Mouse (Mus musculus) intestine, postnatal 0 days (tissue): ENCODE measurements at regions not wholly inside any gene's neighbourhood (a gene's known extent, or its start where the extent isn't known, plus 50 kb on each side); places are given as distances from the start of the nearest gene placed in this dataset.

Experiments
- ATAC-seq: fragments of 200-750 bp; cut with Nextera tagmentation; 2 replicates; pipeline ENCODE4 v1.8.0; 2017; ENCODE audit warnings: mild to moderate bottlenecking, moderate TSS enrichment, moderate library complexity
- H3K27ac ChIP-seq: fragments of 300-500 bp; sonication (generic); 2 replicates; pipeline ENCODE4 v1.5.1; 2014; ENCODE audit warnings: mild to moderate bottlenecking, low read depth, low read length, moderate library complexity
- H3K27me3 ChIP-seq: fragments of 300-500 bp; sonication (generic); replicated peaks from 2 replicates; pipeline ENCODE4 v1.6.1; 2014; ENCODE audit warnings: low read length, mixed read lengths; ENCODE audit not compliant: control insufficient read depth, insufficient read depth
- H3K36me3 ChIP-seq: fragments of 300-500 bp; sonication (generic); 2 replicates; pipeline ENCODE4 v1.6.1; 2014; ENCODE audit warnings: mild to moderate bottlenecking, moderate library complexity; ENCODE audit not compliant: control insufficient read depth, insufficient read depth
- H3K4me1 ChIP-seq: fragments of 300-500 bp; sonication (generic); replicated peaks from 2 replicates; pipeline ENCODE4 v1.6.1; 2014; ENCODE audit warnings: antibody characterized with exemption, low read length, mixed read lengths; ENCODE audit not compliant: control insufficient read depth, insufficient read depth
- H3K4me2 ChIP-seq: fragments of 300-500 bp; sonication (generic); replicated peaks from 2 replicates; pipeline ENCODE4 v1.6.1; 2014; ENCODE audit warnings: low read depth, mild to moderate bottlenecking, moderate library complexity
- H3K4me3 ChIP-seq: fragments of 300-500 bp; sonication (generic); 2 replicates; pipeline ENCODE4 v1.5.1; 2014; ENCODE audit warnings: low read depth, low read length
- H3K9ac ChIP-seq: fragments of 300-500 bp; sonication (generic); 2 replicates; pipeline ENCODE4 v1.6.1; 2014; ENCODE audit warnings: mild to moderate bottlenecking, low read depth, low read length
- H3K9me3 ChIP-seq: fragments of 300-500 bp; sonication (generic); 2 replicates; pipeline ENCODE4 v1.6.1; 2016; ENCODE audit warnings: mixed run types; ENCODE audit not compliant: control insufficient read depth
- CTCF ChIP-seq: sonication (generic); IDR thresholded peaks from 2 replicates; pipeline ENCODE4 v1.5.1; 2016; ENCODE audit warnings: low read depth, mild to moderate bottlenecking, control low read depth, antibody characterized with exemption, moderate library complexity
- WGBS: fragments of 180-500 bp; shearing (Covaris S2); extraction: QIAGEN DNeasy Blood & Tissue Kit; methylation state at CpG from one replicate; pipeline ENCODE4 v1.1.7; 2014; 5-methylcytosine and 5-hydroxymethylcytosine counted together

DNA sequence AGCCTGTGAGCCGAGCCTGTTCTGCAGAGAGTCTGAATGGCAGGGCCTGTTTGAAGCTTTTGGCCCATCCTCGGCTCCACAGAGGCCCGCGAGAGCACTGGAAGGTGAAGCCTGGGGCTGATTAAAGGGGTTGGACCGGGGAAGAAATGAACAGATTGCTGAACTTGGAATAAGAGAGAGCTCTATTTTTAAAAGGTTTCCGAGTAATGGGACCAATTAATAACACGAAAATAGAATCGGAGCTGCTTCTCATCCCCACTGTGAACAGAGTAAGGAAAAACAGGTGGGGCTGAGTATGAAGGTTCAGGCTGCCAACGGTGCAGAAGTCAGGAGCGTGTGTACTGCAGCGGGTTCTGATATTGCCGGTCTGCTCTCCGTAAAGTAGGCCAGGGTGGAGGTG is 313.2 kb downstream of the Rwdd3 start:
- Histone ChIP-seq H3K27me3 (no peaks in the 10 kb centered on the region), H3K4me3 (no peak overlapping the region), H3K9ac (no peak overlapping the region), H3K4me1 (no peaks in the 10 kb centered on the region), H3K27ac (no peak overlapping the region), H3K9me3 (no peaks in the 10 kb centered on the region), H3K36me3 (no peaks in the 10 kb centered on the region), H3K4me2 (no peak overlapping the region)
- ATAC-seq = no peak
- WGBS = 72% methylated on average over 13 of the region's 13 CpGs
- no peak for TF ChIP-seq CTCF

- H3K27me3 ChIP-seq = no peaks in the 10 kb centered on the region
- no peak overlapping the region for H3K9ac ChIP-seq
- WGBS = 72% methylated on average over 3 of the region's 3 CpGs
- no peak overlapping the region for H3K4me3 ChIP-seq
- H3K4me2 ChIP-seq = no peak overlapping the region
- no peak for TF ChIP-seq CTCF
- H3K4me1 ChIP-seq = no peaks in the 10 kb centered on the region
- no peaks in the 10 kb centered on the region for H3K9me3 ChIP-seq
- no peak for ATAC-seq
- no peaks in the 10 kb centered on the region for H3K36me3 ChIP-seq
- H3K27ac ChIP-seq = no peak overlapping the region
These were observed 317.2 kb downstream of the Rwdd3 start for GRCm38 (mm10) chr3:120854322-120854721.

DNA sequence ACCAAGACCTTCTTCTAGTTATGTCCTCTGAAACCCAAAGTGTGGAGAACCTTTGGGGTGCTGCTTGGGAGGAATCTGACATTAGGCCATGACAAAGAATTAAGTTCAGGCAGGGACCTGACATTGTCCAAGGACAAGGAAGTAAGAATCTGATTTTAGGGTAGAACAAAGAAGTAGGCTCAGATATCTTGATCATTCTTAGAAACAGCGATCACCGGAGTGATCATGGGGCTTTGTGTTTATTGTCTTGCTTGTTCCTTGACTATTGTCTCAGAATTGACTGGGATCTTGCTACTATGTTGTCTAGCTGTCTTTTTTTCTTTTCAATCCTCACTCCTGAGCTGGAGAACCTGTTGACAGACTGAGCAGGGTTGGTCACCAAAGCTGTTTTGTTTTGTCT is 327.9 kb downstream of the Rwdd3 start:
- 86% methylated on average over 2 of the region's 2 CpGs for WGBS
- no peak for TF ChIP-seq CTCF

DNA sequence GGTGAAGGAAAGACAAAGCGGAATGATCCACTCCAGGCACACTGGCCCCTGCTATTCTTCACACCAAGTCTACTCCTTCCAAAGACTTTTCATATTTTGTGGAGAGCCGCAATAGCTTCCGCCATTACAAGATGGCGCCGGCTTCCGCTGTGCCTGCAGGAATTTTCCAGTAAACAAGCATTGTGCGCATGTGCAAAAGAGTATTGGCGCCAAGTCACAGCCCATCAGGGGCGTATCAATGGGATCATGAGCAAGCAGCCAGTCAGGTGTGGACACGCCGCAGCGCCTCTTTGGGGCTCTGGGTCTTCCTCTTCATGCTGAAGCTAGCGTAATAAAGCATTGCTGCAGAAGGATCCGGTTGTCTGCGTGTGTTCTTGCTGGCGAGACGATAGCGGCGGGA is 348.0 kb downstream of the Rwdd3 start:
- Histone ChIP-seq H3K27ac (no peak overlapping the region), H3K9ac (no peak overlapping the region), H3K9me3 (no peaks in the 10 kb centered on the region), H3K36me3 (no peaks in the 10 kb centered on the region), H3K4me2 (no peak overlapping the region), H3K27me3 (no peaks in the 10 kb centered on the region), H3K4me3 (no peak overlapping the region), H3K4me1 (no peaks in the 10 kb centered on the region)
- no peak for TF ChIP-seq CTCF
- 91% methylated on average over 19 of the region's 19 CpGs for WGBS
- no peak for ATAC-seq

More for the DNA sequence above, 327.9 kb downstream of the Rwdd3 start:
- no peak for ATAC-seq
- Histone ChIP-seq H3K9ac (no peak overlapping the region), H3K27me3 (no peaks in the 10 kb centered on the region), H3K4me2 (no peak overlapping the region), H3K27ac (no peak overlapping the region), H3K4me3 (no peak overlapping the region), H3K36me3 (no peaks in the 10 kb centered on the region), H3K9me3 (no peaks in the 10 kb centered on the region), H3K4me1 (no peaks in the 10 kb centered on the region)

GRCm38 (mm10) chr3:120811901-120812300 is 359.6 kb downstream of the Rwdd3 start:
- 28% methylated on average over 2 of the region's 2 CpGs for WGBS

GRCm38 (mm10) chr3:120810527-120810926 is 361.0 kb downstream of the Rwdd3 start:
- no peaks in the 10 kb centered on the region for H3K9me3 ChIP-seq
- no peaks in the 10 kb centered on the region for H3K27me3 ChIP-seq
- no peak for ATAC-seq
- no peaks in the 10 kb centered on the region for H3K36me3 ChIP-seq
- TF ChIP-seq CTCF = no peak
- no peaks in the 10 kb centered on the region for H3K4me1 ChIP-seq
- no peak overlapping the region for H3K4me3 ChIP-seq
- H3K9ac ChIP-seq = no peak overlapping the region
- 57% methylated on average over 5 of the region's 5 CpGs for WGBS
- H3K4me2 ChIP-seq = no peak overlapping the region
- no peak overlapping the region for H3K27ac ChIP-seq

More at GRCm38 (mm10) chr3:120811901-120812300, 359.6 kb downstream of the Rwdd3 start:
- Histone ChIP-seq H3K4me1 (no peaks in the 10 kb centered on the region), H3K4me3 (no peak overlapping the region), H3K9ac (no peak overlapping the region), H3K27me3 (no peaks in the 10 kb centered on the region), H3K4me2 (no peak overlapping the region), H3K27ac (no peak overlapping the region), H3K36me3 (no peaks in the 10 kb centered on the region), H3K9me3 (no peaks in the 10 kb centered on the region)
- no peak for ATAC-seq
- TF ChIP-seq CTCF = no peak

DNA sequence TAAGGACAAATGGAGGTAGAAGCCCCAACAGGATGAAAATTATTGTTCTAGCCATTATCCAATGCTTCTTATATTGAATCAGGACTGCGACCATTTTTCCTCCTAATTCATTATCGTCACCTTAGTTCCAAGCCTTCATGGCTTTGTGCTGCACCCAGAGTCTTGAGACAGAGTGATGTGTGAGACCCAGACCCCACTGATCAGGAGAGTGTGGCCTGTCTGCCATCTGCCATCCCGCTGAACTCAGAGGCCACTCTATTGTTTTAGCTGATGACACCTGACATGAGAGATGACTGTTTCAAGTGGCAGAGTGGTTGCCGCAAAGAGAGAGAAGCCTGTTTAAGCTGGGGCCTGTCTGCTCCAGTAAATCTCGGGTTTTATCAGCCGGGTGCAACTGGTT is 361.4 kb downstream of the Rwdd3 start:
- H3K4me2 ChIP-seq = no peak overlapping the region
- ATAC-seq = no peak
- no peak for TF ChIP-seq CTCF
- WGBS = 59% methylated on average over 6 of the region's 6 CpGs
- H3K9ac ChIP-seq = no peak overlapping the region
- H3K4me3 ChIP-seq = no peak overlapping the region
- no peaks in the 10 kb centered on the region for H3K36me3 ChIP-seq
- no peak overlapping the region for H3K27ac ChIP-seq
- no peaks in the 10 kb centered on the region for H3K9me3 ChIP-seq
- no peaks in the 10 kb centered on the region for H3K27me3 ChIP-seq
- H3K4me1 ChIP-seq = no peaks in the 10 kb centered on the region
